Mouse (Mus musculus) Patski (cell line): Measurements from ENCODE around the gene Ric8b. TPM values are rescaled to one million over a fixed set of nuclear protein-coding genes. Genes with fewer than 3 reads are reported as not detected.

Experiments used
- ATAC-seq: fragments of 100-300 bp; one replicate; pipeline ENCODE4 v1.8.0; 2021
- CTCF ChIA-PET: fragments of 350-600 bp; sonication (Branson Sonifier 250); formaldehyde crosslinking; loops from one replicate; lab custom pipeline; 2022; ENCODE audit warnings: inconsistent platforms; lab: Charles Lee
- POLR2A ChIA-PET: fragments of 350-600 bp; sonication (Branson Sonifier 250); formaldehyde crosslinking; loops from one replicate; lab custom pipeline; 2022; ENCODE audit warnings: antibody characterized with exemption, inconsistent platforms; lab: Charles Lee
- DNase-seq: peaks from one replicate; pipeline ENCODE4 v3.0.0-alpha.2; 2011; ENCODE audit warnings: low read depth, low spot score
- H3K27me3 ChIP-seq: fragments of 371-371 bp; one replicate; pipeline ENCODE4 v1.5.1; 2021
- CTCF ChIP-seq: fragments of 100-300 bp; IDR thresholded peaks from one replicate; pipeline ENCODE4 v1.5.1; 2021
- in situ Hi-C: fragments of 300-500 bp; cut with MboI; formaldehyde crosslinking; loops from 3 replicates; pipeline ENCODE4 v1.11.1; 2018; ENCODE audit warnings: low pct_unique_long_range_greater_than_20kb, mixed read lengths
- polyA plus RNA-seq: library from polyadenylated mRNA; unstranded; gene quantifications from one replicate; pipeline ENCODE4 v1.2.3, GENCODE M21; 2021

Ric8b gene
- polyA plus RNA-seq = 29.8 TPM

DNA sequence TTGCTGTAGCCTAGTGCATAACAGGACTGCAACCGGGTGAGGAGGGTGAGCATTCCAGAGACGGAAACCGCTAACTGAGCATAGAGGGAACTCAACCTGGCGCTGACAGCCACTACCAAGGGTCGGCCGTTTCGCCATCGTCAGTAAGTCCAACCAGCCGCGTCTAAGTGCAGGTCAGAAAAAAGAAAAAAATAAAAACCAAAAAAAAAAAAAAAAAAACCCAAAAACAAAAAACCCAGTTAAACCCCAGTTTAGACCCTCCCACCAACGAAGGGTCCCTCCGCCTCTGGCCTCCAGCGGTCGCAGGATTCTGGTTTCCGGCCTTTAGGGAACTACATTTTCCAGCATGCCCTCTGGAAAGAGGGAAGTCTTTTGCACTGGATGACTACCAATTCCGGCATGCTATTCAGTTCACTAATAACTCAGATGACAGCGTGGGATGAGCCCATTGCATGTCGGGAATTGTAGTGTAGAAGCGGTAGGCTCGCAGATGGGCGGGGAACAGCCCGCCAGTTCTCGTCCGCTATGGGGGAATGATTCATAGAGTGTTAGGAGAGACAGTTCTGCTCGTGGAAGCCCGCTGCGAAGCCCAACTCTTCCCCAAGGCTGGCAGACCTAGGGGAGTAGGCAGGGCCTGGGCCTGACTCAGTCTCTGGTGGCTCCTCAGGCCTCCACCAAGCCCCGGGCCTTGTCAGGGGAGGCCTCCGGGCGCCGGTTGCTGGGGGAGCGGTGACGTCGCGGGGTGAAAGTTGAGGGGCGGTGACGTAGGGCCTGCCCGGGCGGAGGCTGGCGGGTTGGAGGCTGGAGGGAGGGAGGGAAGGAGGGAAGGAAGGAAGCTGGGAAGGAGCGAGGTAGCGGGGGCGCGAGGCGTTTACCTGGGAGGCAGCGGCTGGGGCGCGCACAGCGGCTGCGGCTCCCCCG is at the start of gene Ric8b:
Gene Ric8b, plus strand, starts transcription at position 807 of the 921 bp plus-strand sequence.
- in situ Hi-C loops = no loop called here
- CTCF ChIA-PET = no interaction called here
- POLR2A ChIA-PET = no interaction called here
- H3K27me3 ChIP-seq = no peaks in the 10 kb centered on the region
- ATAC-seq = peak; percentile 90
- no peak for TF ChIP-seq CTCF
- peak; percentile 94 for DNase-seq

- in situ Hi-C loops = no loop called here
- TF ChIP-seq CTCF = no peak
- POLR2A ChIA-PET = no interaction called here
- ATAC-seq (peak; percentile 76), DNase-seq (peak; percentile 51)
- CTCF ChIA-PET = interaction anchor here (0.7 to 1.0 kb wide), 2 partner anchors 15 to 34 kb away, joined by 3 read pairs; no protein-coding TSS in a partner anchor
- no peaks in the 10 kb centered on the region for H3K27me3 ChIP-seq
Observed at GRCm38 (mm10) chr10:84871285-84871684, 46.1 kb upstream of the Ric8b start.

GRCm38 (mm10) chr10:84871921-84872320 is 45.5 kb upstream of the Ric8b start:
- in situ Hi-C loops = no loop called here
- POLR2A ChIA-PET = no interaction called here
- TF ChIP-seq CTCF = no peak
- CTCF ChIA-PET = interaction anchor here (1.0 kb wide), 1 partner anchor 34 kb away, joined by 3 read pairs; no protein-coding TSS in a partner anchor
- H3K27me3 ChIP-seq = no peaks in the 10 kb centered on the region
- DNase-seq (no peak), ATAC-seq (no peak)

DNA sequence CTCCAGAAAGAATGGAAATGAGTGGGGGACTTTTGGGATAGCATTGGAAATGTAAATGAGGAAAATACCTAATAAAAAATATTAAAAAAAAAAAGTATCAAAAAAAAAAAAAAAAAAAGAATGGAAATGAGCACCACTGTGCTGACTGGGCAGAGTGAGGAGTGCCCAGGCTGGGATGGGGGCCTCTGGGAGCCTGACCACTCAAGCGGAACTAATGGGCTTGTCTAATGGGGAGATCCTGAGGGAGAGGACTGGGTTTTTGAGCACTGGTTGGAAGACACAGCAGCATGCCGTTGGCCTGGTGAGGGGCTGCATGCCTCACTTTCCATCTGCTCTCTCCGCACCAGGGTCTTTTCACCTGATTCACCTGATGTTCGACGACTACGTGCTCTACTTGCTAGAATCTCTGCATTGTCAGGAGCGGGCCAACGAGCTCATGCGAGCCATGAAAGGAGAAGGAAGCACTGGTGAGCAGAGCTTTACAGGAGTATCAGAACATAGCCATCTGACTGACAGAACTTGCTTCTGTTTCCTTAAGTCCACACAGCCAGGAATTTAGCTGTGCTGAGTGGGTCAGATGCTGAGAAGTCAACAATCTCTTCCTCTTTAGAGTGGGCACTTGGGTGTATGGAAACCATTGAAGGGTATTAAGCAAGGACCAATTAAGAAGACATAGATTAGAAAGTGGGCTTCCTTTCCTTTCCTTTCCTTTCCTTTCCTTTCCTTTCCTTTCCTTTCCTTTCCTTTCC is 37.4 kb upstream of the Ric8b start:
- ATAC-seq = no peak
- no peak for DNase-seq
- in situ Hi-C loops = no loop called here
- ChIA-PET CTCF (no interaction called here), POLR2A (no interaction called here)
- TF ChIP-seq CTCF = no peak
- H3K27me3 ChIP-seq = no peaks in the 10 kb centered on the region

GRCm38 (mm10) chr10:84882528-84882927 is 34.9 kb upstream of the Ric8b start:
- ATAC-seq (no peak), DNase-seq (no peak)
- ChIA-PET CTCF (no interaction called here), POLR2A (no interaction called here)
- in situ Hi-C loops = no loop called here
- H3K27me3 ChIP-seq = no peaks in the 10 kb centered on the region
- no peak for TF ChIP-seq CTCF

- ChIA-PET CTCF (interaction anchor here (0.9 to 1.2 kb wide), 4 partner anchors 14 to 82 kb away, joined by 3 read pairs; no protein-coding TSS in a partner anchor), POLR2A (no interaction called here)
- in situ Hi-C loops = no loop called here
- DNase-seq = no peak
- no peaks in the 10 kb centered on the region for H3K27me3 ChIP-seq
- no peak for ATAC-seq
- no peak for TF ChIP-seq CTCF
Observed at GRCm38 (mm10) chr10:84885341-84885884, 32.0 kb upstream of the Ric8b start.

DNA sequence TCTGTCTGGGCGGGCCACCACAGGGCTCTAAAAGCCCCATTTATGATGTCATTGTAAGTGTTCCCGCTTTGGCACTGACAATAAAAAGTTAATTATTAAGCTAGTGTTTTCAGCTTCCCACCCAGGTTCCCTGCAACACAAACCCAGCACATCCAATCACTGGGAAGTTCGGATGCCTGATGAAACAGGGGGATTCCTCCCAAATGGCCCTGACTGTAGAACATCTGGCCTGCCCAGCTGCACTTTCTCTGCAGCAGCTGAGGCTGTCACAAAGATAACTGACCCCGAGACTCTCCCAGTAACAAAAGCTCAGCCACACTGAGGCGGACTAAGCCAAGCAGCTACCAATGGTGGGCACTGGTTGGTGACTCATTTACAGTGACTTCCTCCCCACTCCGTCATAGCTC is 31.2 kb upstream of the Ric8b start:
- ChIA-PET POLR2A (no interaction called here), CTCF (interaction anchor here (0.8 to 1.7 kb wide), 5 partner anchors 9 to 82 kb away, joined by 3 to 8 read pairs (median 3); no protein-coding TSS in a partner anchor)
- TF ChIP-seq CTCF = no peak
- in situ Hi-C loops = no loop called here
- peak; percentile 77 for DNase-seq
- peak; percentile 78 for ATAC-seq
- no peaks in the 10 kb centered on the region for H3K27me3 ChIP-seq

- peak; percentile 46 for ATAC-seq
- in situ Hi-C loops = no loop called here
- H3K27me3 ChIP-seq = no peaks in the 10 kb centered on the region
- POLR2A ChIA-PET = no interaction called here
- no peak for TF ChIP-seq CTCF
- DNase-seq = no peak
- CTCF ChIA-PET = interaction anchor here (0.8 to 1.7 kb wide), 3 partner anchors 9 to 48 kb away, joined by 3 to 8 read pairs (median 4); no protein-coding TSS in a partner anchor
Observed at GRCm38 (mm10) chr10:84886785-84887184, 30.6 kb upstream of the Ric8b start.

DNA sequence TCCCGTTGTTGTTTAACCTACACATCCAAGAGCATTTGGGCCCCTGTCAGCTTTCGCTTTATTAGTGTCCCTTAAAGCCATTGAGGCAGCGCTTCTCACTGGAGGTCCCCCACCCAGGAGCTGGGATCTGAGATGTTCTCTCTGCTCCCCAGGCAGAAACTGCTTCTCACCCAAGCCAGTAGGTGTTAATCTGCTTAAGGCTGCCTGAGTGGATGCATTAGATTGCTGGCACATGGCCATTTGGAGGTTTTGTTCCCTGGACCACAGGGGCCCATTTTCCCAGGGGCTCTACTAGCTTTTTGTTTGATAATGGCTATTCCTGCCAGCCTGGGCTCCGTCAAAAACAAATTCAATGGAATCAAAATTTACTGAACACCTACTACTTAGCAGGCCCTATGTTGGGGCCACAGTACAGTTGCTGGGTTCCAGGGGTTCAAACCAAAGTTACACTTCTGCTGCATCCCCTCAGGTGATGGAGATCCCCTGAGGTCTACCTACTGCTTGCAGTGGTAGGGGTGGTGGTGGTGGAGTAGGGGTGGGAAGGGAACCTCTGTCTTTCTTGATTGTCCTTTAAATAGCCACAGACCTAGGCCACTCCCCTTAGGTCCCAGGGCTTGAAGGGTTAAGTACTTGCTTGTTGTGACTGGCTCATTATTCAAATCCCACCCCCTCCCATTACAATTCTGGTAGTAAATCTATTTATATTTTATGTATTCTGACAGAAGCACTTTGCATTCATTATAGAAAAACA is 28.1 kb upstream of the Ric8b start:
- in situ Hi-C loops = no loop called here
- no peak for TF ChIP-seq CTCF
- ChIA-PET POLR2A (interaction anchor here (0.5 kb wide), 1 partner anchor 122 kb away, joined by 3 read pairs; no protein-coding TSS in a partner anchor), CTCF (no interaction called here)
- no peak for ATAC-seq
- no peaks in the 10 kb centered on the region for H3K27me3 ChIP-seq
- no peak for DNase-seq

- in situ Hi-C loops = no loop called here
- ATAC-seq = no peak
- CTCF ChIA-PET = no interaction called here
Observed at GRCm38 (mm10) chr10:84895810-84896358, 21.5 kb upstream of the Ric8b start.

More at GRCm38 (mm10) chr10:84895810-84896358, 21.5 kb upstream of the Ric8b start:
- POLR2A ChIA-PET = interaction anchor here (0.6 kb wide), 2 partner anchors 15 to 77 kb away, joined by 4 read pairs; no protein-coding TSS in a partner anchor
- DNase-seq = no peak
- no peak for TF ChIP-seq CTCF
- no peaks in the 10 kb centered on the region for H3K27me3 ChIP-seq
